10 mouse cellular contexts compared by ENCODE assay signal in the genomic region with DNA sequence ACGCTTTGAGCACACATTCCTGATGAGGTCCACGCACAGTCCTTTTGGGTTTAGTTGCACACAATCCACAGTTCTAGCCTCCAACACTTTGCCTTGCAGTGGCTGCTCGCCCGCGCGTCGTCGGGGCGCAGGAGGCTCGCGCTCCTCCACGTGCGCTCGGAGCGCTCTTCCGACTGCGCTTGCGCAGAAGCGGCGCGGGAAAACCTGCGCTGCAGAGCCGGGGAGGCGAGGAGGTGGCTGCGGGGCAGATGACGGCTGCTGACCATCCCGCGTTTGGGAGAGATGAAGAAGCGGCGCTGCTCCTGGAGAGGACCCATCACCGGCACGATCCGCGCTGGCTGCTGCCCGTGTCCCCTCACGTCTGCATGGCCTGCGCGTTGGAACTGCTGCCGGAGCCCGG. TPM values are rescaled to one million over a fixed set of nuclear protein-coding genes. Genes with fewer than 3 reads are reported as not detected.
DNase-seq lines count a peak whose midpoint lies in the region; ATAC-seq and TF ChIP-seq lines count a peak whose summit lies in the region.
"Had no signal": no experiment of that assay in that cellular context is flagged by ENCODE, and none has a peak within 500 bp of the region (broad histone marks: within the 10 kb centered on the region; RNA-seq: fewer than 3 reads in every experiment).

A gene (plus strand): TSS at position 99 of the 400 bp plus-strand sequence.

- 0 out of 2 replicates have a peak, but pooled peaks cover 4% of the 10 kb centered on the region for H3K4me1 ChIP-seq in heart, embryonic 12.5 days (replicated peaks)
- H3K4me1 ChIP-seq in ES-Bruce4 (ENCODE audit: control insufficient read depth, insufficient read depth, low read length), result no peaks in the 10 kb centered on the region
- peaks cover 4% of the 10 kb centered on the region for H3K4me1 ChIP-seq in forebrain, embryonic 13.5 days

- H3K36me3 ChIP-seq in heart, embryonic 12.5 days, result no peaks in the 10 kb centered on the region
- H3K36me3 ChIP-seq in ES-Bruce4 (ENCODE audit: control insufficient read depth, insufficient read depth, low read length, poor library complexity, severe bottlenecking), result no peaks in the 10 kb centered on the region
- H3K36me3 ChIP-seq in forebrain, embryonic 13.5 days (ENCODE audit: poor library complexity, severe bottlenecking), result no peaks in the 10 kb centered on the region

- peak within 1 kb of the TSS; percentile 55 for H3K4me2 ChIP-seq in heart, embryonic 12.5 days
- peak within 1 kb of the TSS; percentile 47 for H3K4me2 ChIP-seq in forebrain, embryonic 13.5 days

- WGBS in heart, embryonic 12.5 days, result 21% methylated on average over 40 of the region's 40 CpGs
- 28% methylated on average over 40 of the region's 40 CpGs for WGBS in forebrain, embryonic 13.5 days

- 0 out of 2 replicates have a peak, but pooled peaks have one; percentile 23 for TF ChIP-seq EP300 in ES-Bruce4 (IDR thresholded peaks at IDR 0.05; ENCODE audit: insufficient read depth, low read depth, low read length)

- no peak within 1 kb of the TSS for H3K27ac ChIP-seq in heart, embryonic 12.5 days (ENCODE audit: poor library complexity, severe bottlenecking)
- H3K27ac ChIP-seq in ES-Bruce4 (ENCODE audit: insufficient read depth, low read length), result no peak within 1 kb of the TSS
- H3K27ac ChIP-seq in forebrain, embryonic 13.5 days, result no peak within 1 kb of the TSS

- peaks cover 8% of the 10 kb centered on the region; the same call in 1 of the 2 replicates for H3K9me3 ChIP-seq in heart, embryonic 12.5 days (replicated peaks)
- no peaks in the 10 kb centered on the region; the same call in 1 of the 2 replicates for H3K9me3 ChIP-seq in ES-Bruce4 (replicated peaks; ENCODE audit: control insufficient read depth, insufficient read depth, low read length, poor library complexity, severe bottlenecking)
- H3K9me3 ChIP-seq in forebrain, embryonic 13.5 days (replicated peaks), result 0 out of 2 replicates have a peak, but pooled peaks cover 3% of the 10 kb centered on the region

- no peak within 1 kb of the TSS; the same call in 1 of the 2 replicates for H3K9ac ChIP-seq in heart, embryonic 12.5 days
- H3K9ac ChIP-seq in ES-Bruce4 (ENCODE audit: low read depth, poor library complexity, severe bottlenecking), result 0 out of 2 replicates have a peak within 1 kb of the TSS, but pooled peaks have one; percentile 1
- no peak within 1 kb of the TSS for H3K9ac ChIP-seq in forebrain, embryonic 13.5 days

- no peak for TF ChIP-seq CTCF in ES-Bruce4 (IDR thresholded peaks at IDR 0.05; ENCODE audit: low read depth, low read length)

- peak within 1 kb of the TSS; percentile 21 for H3K4me3 ChIP-seq in heart, embryonic 12.5 days
- H3K4me3 ChIP-seq in ES-Bruce4 (ENCODE audit: low read depth, low read length), result peak within 1 kb of the TSS; percentile 16; the same call in 1 of the 2 replicates
- H3K4me3 ChIP-seq in forebrain, embryonic 13.5 days, result peak within 1 kb of the TSS; percentile 17; the same call in 1 of the 2 replicates

- H3K27me3 ChIP-seq in heart, embryonic 12.5 days (replicated peaks), result peaks cover 73% of the 10 kb centered on the region
- H3K27me3 ChIP-seq in ES-Bruce4 (ENCODE audit: control insufficient read depth, insufficient read depth, low read length, poor library complexity, severe bottlenecking), result peaks cover 4% of the 10 kb centered on the region; the same call in 1 of the 2 replicates
- H3K27me3 ChIP-seq in forebrain, embryonic 13.5 days, result peaks cover 48% of the 10 kb centered on the region

- ATAC-seq in heart, embryonic 12.5 days (ENCODE audit: insufficient number of reproducible peaks, low FRiP score), result no peak
- ATAC-seq in forebrain, embryonic 13.5 days, result no peak

- no peak for DNase-seq in heart, adult 18-20 months
- peak; percentile 37 for DNase-seq in mesoderm, embryonic 11.5 days (ENCODE audit: low read depth, low spot score)
- no peak for DNase-seq in gastrocnemius, postnatal 10 days
- DNase-seq in c-Kit-positive CD71-positive TER-119-positive erythroid progenitor cells, embryonic 14.5 days (ENCODE audit: low spot score), result no peak
- no peak for DNase-seq in lung, postnatal 14 days
- DNase-seq: adrenal gland, postnatal 36 days had no signal

- TF ChIP-seq POLR2A in ES-Bruce4 (IDR thresholded peaks at IDR 0.05; ENCODE audit: insufficient read depth, low read length), result no peak

RNA-seq across cellular contexts. Expression of the gene that starts here (rescaled TPM):
- polyA plus RNA-seq in heart, embryonic 12.5 days (2016; fragmentation: Nextera tagmentation; extraction: Ambion mirVana), result not detected in 2 replicates
- total RNA-seq in heart, adult 18-20 months (2021), result not detected
- polyA plus RNA-seq in ES-Bruce4 (2011; ENCODE audit: insufficient read depth, insufficient read length, low read depth, missing spikeins), result 0.23 TPM in 1 of 2 replicates, not detected in the other
- 0.04 and 0.14 TPM in 2 replicates for polyA plus RNA-seq in forebrain, embryonic 13.5 days (2015; fragmentation: Nextera tagmentation; extraction: Ambion mirVana)
- under 1 TPM; 0.23 to 0.36 TPM for total RNA-seq in gastrocnemius, postnatal 10 days (2021)
- polyA plus RNA-seq: C2C12 had no signal
